Mouse (Mus musculus) neural tube, embryonic 14.5 days (tissue): ENCODE data around the gene Dimt1. TPM values are rescaled to one million over a fixed set of nuclear protein-coding genes. Genes with fewer than 3 reads are reported as not detected.

ENCODE experiments used
- ATAC-seq: fragments of 200-750 bp; cut with Nextera tagmentation; 2 replicates; pipeline ENCODE4 v1.8.0; 2017; ENCODE audit warnings: low read depth, mild to moderate bottlenecking, moderate TSS enrichment, moderate library complexity
- H3K27ac ChIP-seq: fragments of 300-500 bp; sonication (generic); 2 replicates; pipeline ENCODE4 v1.5.1; 2014; ENCODE audit warnings: low read depth, mild to moderate bottlenecking, control low read depth, low read length, moderate library complexity, mixed read lengths
- H3K27me3 ChIP-seq: fragments of 300-500 bp; sonication (generic); 2 replicates; pipeline ENCODE4 v1.6.1; 2014; ENCODE audit warnings: low read length; ENCODE audit not compliant: control insufficient read depth, insufficient read depth
- H3K36me3 ChIP-seq: fragments of 300-500 bp; sonication (generic); 2 replicates; pipeline ENCODE4 v1.6.1; 2014; ENCODE audit warnings: low read length, mixed read lengths; ENCODE audit not compliant: control insufficient read depth, insufficient read depth
- H3K4me1 ChIP-seq: fragments of 300-500 bp; sonication (generic); 2 replicates; pipeline ENCODE4 v1.6.1; 2014; ENCODE audit warnings: low read length; ENCODE audit not compliant: control insufficient read depth, insufficient read depth
- H3K4me2 ChIP-seq: fragments of 300-500 bp; sonication (generic); 2 replicates; pipeline ENCODE4 v1.6.1; 2014; ENCODE audit warnings: mild to moderate bottlenecking, low read depth, low read length, control low read depth
- H3K4me3 ChIP-seq: fragments of 300-500 bp; sonication (generic); 2 replicates; pipeline ENCODE4 v1.5.1; 2014; ENCODE audit warnings: low read depth, low read length, control low read depth, mixed read lengths
- H3K9ac ChIP-seq: fragments of 300-500 bp; sonication (generic); replicated peaks from 2 replicates; pipeline ENCODE4 v1.6.1; 2014; ENCODE audit warnings: low read depth, mild to moderate bottlenecking, control low read depth, low read length, mixed read lengths
- H3K9me3 ChIP-seq: fragments of 300-500 bp; sonication (generic); 2 replicates; pipeline ENCODE4 v1.6.1; 2016; ENCODE audit warnings: low read length; ENCODE audit not compliant: control insufficient read depth
- WGBS: fragments of 180-500 bp; shearing (Covaris S2); extraction: QIAGEN DNeasy Blood & Tissue Kit; methylation state at CpG from one replicate; pipeline ENCODE4 v1.1.7; 2014; 5-methylcytosine and 5-hydroxymethylcytosine counted together
- polyA plus RNA-seq: library from polyadenylated mRNA; unstranded; fragments of >200 nt; fragmentation: Nextera tagmentation; extraction: Ambion mirVana; gene quantifications from 2 replicates; pipeline ENCODE4 v1.2.1, GENCODE M21; 2014

The Dimt1 gene
- polyA plus RNA-seq, 1 experiment from 2014 or later = 44.7 TPM

DNA sequence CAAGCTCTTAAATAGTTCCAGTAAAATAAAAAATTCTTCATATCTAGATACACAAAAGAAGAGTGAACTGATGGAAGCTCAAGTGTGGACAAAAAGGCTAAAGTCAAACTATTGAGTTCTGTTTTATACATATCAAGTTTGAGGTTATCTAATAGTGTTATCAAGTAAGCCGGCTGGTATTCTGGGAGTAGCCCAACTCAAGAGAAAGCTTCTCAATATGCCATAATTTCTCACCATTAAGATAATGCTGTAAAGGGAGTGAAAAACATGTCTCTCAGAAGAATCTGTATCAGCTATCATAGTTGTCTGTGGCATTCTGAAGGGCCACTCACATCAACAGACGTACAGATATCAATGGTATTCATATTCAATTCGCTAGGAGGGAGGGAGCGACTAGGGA is 61.2 kb downstream of the Dimt1 start:
- Histone ChIP-seq H3K9ac (no peak overlapping the region), H3K27me3 (no peaks in the 10 kb centered on the region), H3K4me3 (no peak overlapping the region), H3K4me1 (0 out of 2 replicates have a peak, but pooled peaks cover 2% of the 10 kb centered on the region), H3K27ac (no peak overlapping the region), H3K9me3 (no peaks in the 10 kb centered on the region), H3K4me2 (no peak overlapping the region), H3K36me3 (no peaks in the 10 kb centered on the region)
- ATAC-seq = no peak
- WGBS = 88% methylated on average over 4 of the region's 4 CpGs

Other genes with a start within 250 kb of the Dimt1 start
- 42.4 and 45.1 TPM in 2 replicates for gene Ipo11, start 10.2 kb upstream of the Dimt1 start, polyA plus RNA-seq
- 46.2 and 57.4 TPM in 2 replicates for gene Kif2a, start 75.0 kb downstream of the Dimt1 start, polyA plus RNA-seq